Mouse (Mus musculus) intestine, postnatal 0 days (tissue): Measurements from ENCODE around the gene Tnnt2. TPM values are rescaled to one million over a fixed set of nuclear protein-coding genes. Genes with fewer than 3 reads are reported as not detected.

Experiments used
- ATAC-seq: fragments of 200-750 bp; cut with Nextera tagmentation; 2 replicates; pipeline ENCODE4 v1.8.0; 2017; ENCODE audit warnings: mild to moderate bottlenecking, moderate TSS enrichment, moderate library complexity
- H3K27ac ChIP-seq: fragments of 300-500 bp; sonication (generic); 2 replicates; pipeline ENCODE4 v1.5.1; 2014; ENCODE audit warnings: mild to moderate bottlenecking, low read depth, low read length, moderate library complexity
- H3K27me3 ChIP-seq: fragments of 300-500 bp; sonication (generic); replicated peaks from 2 replicates; pipeline ENCODE4 v1.6.1; 2014; ENCODE audit warnings: low read length, mixed read lengths; ENCODE audit not compliant: control insufficient read depth, insufficient read depth
- H3K36me3 ChIP-seq: fragments of 300-500 bp; sonication (generic); 2 replicates; pipeline ENCODE4 v1.6.1; 2014; ENCODE audit warnings: mild to moderate bottlenecking, moderate library complexity; ENCODE audit not compliant: control insufficient read depth, insufficient read depth
- H3K4me1 ChIP-seq: fragments of 300-500 bp; sonication (generic); replicated peaks from 2 replicates; pipeline ENCODE4 v1.6.1; 2014; ENCODE audit warnings: antibody characterized with exemption, low read length, mixed read lengths; ENCODE audit not compliant: control insufficient read depth, insufficient read depth
- H3K4me2 ChIP-seq: fragments of 300-500 bp; sonication (generic); replicated peaks from 2 replicates; pipeline ENCODE4 v1.6.1; 2014; ENCODE audit warnings: low read depth, mild to moderate bottlenecking, moderate library complexity
- H3K4me3 ChIP-seq: fragments of 300-500 bp; sonication (generic); 2 replicates; pipeline ENCODE4 v1.5.1; 2014; ENCODE audit warnings: low read depth, low read length
- H3K9ac ChIP-seq: fragments of 300-500 bp; sonication (generic); 2 replicates; pipeline ENCODE4 v1.6.1; 2014; ENCODE audit warnings: mild to moderate bottlenecking, low read depth, low read length
- H3K9me3 ChIP-seq: fragments of 300-500 bp; sonication (generic); 2 replicates; pipeline ENCODE4 v1.6.1; 2016; ENCODE audit warnings: mixed run types; ENCODE audit not compliant: control insufficient read depth
- CTCF ChIP-seq: sonication (generic); IDR thresholded peaks from 2 replicates; pipeline ENCODE4 v1.5.1; 2016; ENCODE audit warnings: low read depth, mild to moderate bottlenecking, control low read depth, antibody characterized with exemption, moderate library complexity
- WGBS: fragments of 180-500 bp; shearing (Covaris S2); extraction: QIAGEN DNeasy Blood & Tissue Kit; methylation state at CpG from one replicate; pipeline ENCODE4 v1.1.7; 2014; 5-methylcytosine and 5-hydroxymethylcytosine counted together
- polyA plus RNA-seq: library from polyadenylated mRNA; unstranded; fragments of >200 nt; fragmentation: Nextera tagmentation; extraction: Ambion mirVana; gene quantifications from 2 replicates; pipeline ENCODE4 v1.2.1, GENCODE M21; 2015

Tnnt2 gene
- polyA plus RNA-seq, 1 experiment from 2014 or later: 56.8 TPM

- no peaks in the 10 kb centered on the region for H3K4me1 ChIP-seq
- ATAC-seq: no peak
- WGBS: 85% methylated on average over 6 of the region's 6 CpGs
- no peak overlapping the region for H3K4me3 ChIP-seq
- H3K9ac ChIP-seq: no peak overlapping the region
- no peak for TF ChIP-seq CTCF
- no peak overlapping the region for H3K27ac ChIP-seq
- H3K9me3 ChIP-seq: no peaks in the 10 kb centered on the region
- H3K27me3 ChIP-seq: no peaks in the 10 kb centered on the region
- no peaks in the 10 kb centered on the region for H3K36me3 ChIP-seq
- H3K4me2 ChIP-seq: no peak overlapping the region
Observed at GRCm38 (mm10) chr1:135864830-135865229, 28.7 kb downstream of the Tnnt2 start.

- Histone ChIP-seq H3K27me3 (no peaks in the 10 kb centered on the region), H3K9ac (no peak overlapping the region), H3K27ac (no peak overlapping the region), H3K9me3 (no peaks in the 10 kb centered on the region), H3K36me3 (no peaks in the 10 kb centered on the region), H3K4me2 (no peak overlapping the region), H3K4me3 (no peak overlapping the region), H3K4me1 (no peaks in the 10 kb centered on the region)
- TF ChIP-seq CTCF: peak; percentile 99
- WGBS: 42% methylated on average over 19 of the region's 19 CpGs
- peak; percentile 57 for ATAC-seq
Observed at GRCm38 (mm10) chr1:135865518-135866194, 29.5 kb downstream of the Tnnt2 start.

- no peak overlapping the region for H3K4me3 ChIP-seq
- TF ChIP-seq CTCF: no peak
- H3K4me1 ChIP-seq: no peaks in the 10 kb centered on the region
- no peak overlapping the region for H3K27ac ChIP-seq
- no peaks in the 10 kb centered on the region for H3K27me3 ChIP-seq
- no peak overlapping the region for H3K4me2 ChIP-seq
- WGBS: 88% methylated on average over 6 of the region's 6 CpGs
- no peak for ATAC-seq
- no peak overlapping the region for H3K9ac ChIP-seq
- H3K9me3 ChIP-seq: no peaks in the 10 kb centered on the region
- H3K36me3 ChIP-seq: no peaks in the 10 kb centered on the region
Observed at GRCm38 (mm10) chr1:135868570-135868969, 32.4 kb downstream of the Tnnt2 start.

GRCm38 (mm10) chr1:135872991-135873390 lies 36.8 kb downstream of the Tnnt2 start:
- Histone ChIP-seq H3K9me3 (no peaks in the 10 kb centered on the region), H3K4me2 (no peak overlapping the region), H3K4me3 (no peak overlapping the region), H3K27me3 (no peaks in the 10 kb centered on the region), H3K36me3 (no peaks in the 10 kb centered on the region), H3K9ac (no peak overlapping the region), H3K4me1 (no peaks in the 10 kb centered on the region), H3K27ac (no peak overlapping the region)
- TF ChIP-seq CTCF: no peak
- no peak for ATAC-seq
- WGBS: 78% methylated on average over 4 of the region's 4 CpGs

GRCm38 (mm10) chr1:135877248-135877647 lies 41.1 kb downstream of the Tnnt2 start:
- Histone ChIP-seq H3K9ac (no peak overlapping the region), H3K4me3 (no peak overlapping the region), H3K27me3 (no peaks in the 10 kb centered on the region), H3K4me2 (no peak overlapping the region), H3K9me3 (no peaks in the 10 kb centered on the region), H3K36me3 (no peaks in the 10 kb centered on the region), H3K27ac (no peak overlapping the region), H3K4me1 (no peaks in the 10 kb centered on the region)
- TF ChIP-seq CTCF: no peak
- ATAC-seq: peak; percentile 45; the same call in 1 of the 2 replicates
- WGBS: 22% methylated on average over 2 of the region's 2 CpGs

- Histone ChIP-seq H3K36me3 (no peaks in the 10 kb centered on the region), H3K27me3 (no peaks in the 10 kb centered on the region), H3K9me3 (no peaks in the 10 kb centered on the region), H3K4me2 (no peak overlapping the region), H3K27ac (no peak overlapping the region), H3K4me1 (no peaks in the 10 kb centered on the region), H3K4me3 (no peak overlapping the region), H3K9ac (no peak overlapping the region)
- ATAC-seq: no peak
- WGBS: 68% methylated on average over 10 of the region's 10 CpGs
- TF ChIP-seq CTCF: peak; percentile 91
Observed at GRCm38 (mm10) chr1:135882385-135883109, 46.4 kb downstream of the Tnnt2 start.
